Mouse (Mus musculus) ES-E14 (cell line): ENCODE results near the gene Galnt3. TPM values are rescaled to one million over a fixed set of nuclear protein-coding genes. Genes with fewer than 3 reads are reported as not detected.
A peak's percentile ranks its signal among the peaks of the same experiment; 100 is the strongest.

Experiments
- DNase-seq: peaks from one replicate; pipeline ENCODE4 v3.0.0-alpha.2; 2013; ENCODE audit warnings: low read depth, low spot score
- H3K27ac ChIP-seq: 2 replicates; pipeline ENCODE4 v1.5.1; 2012; ENCODE audit warnings: low read depth, mild to moderate bottlenecking, low read length, moderate library complexity, mixed read lengths; ENCODE audit not compliant: poor library complexity, insufficient read depth, severe bottlenecking
- H3K36me3 ChIP-seq: 2 replicates; pipeline ENCODE4 v1.6.1; 2012; ENCODE audit warnings: mild to moderate bottlenecking, low read length, moderate library complexity, mixed read lengths; ENCODE audit not compliant: control insufficient read depth, poor library complexity, insufficient read depth, severe bottlenecking
- H3K4me1 ChIP-seq, 2 experiments: fragments of 150-350 bp in 1 of 2; sonication (generic) in 1 of 2; 2 replicates each; pipeline ENCODE4 v1.6.1; 2012; ENCODE audit warnings: low read length in 2 of 2, mild to moderate bottlenecking in 1 of 2, mixed read lengths in 1 of 2; ENCODE audit not compliant: control insufficient read depth in 2 of 2, insufficient read depth in 2 of 2, poor library complexity in 1 of 2
- H3K4me3 ChIP-seq, 2 experiments: fragments of 150-350 bp in 1 of 2; sonication (generic) in 1 of 2; 2 replicates each; pipeline ENCODE4 v1.5.1; 2012; ENCODE audit warnings: low read length in 2 of 2, low read depth in 1 of 2, mild to moderate bottlenecking in 1 of 2, mixed read lengths in 1 of 2; ENCODE audit not compliant: insufficient read depth in 1 of 2, poor library complexity in 1 of 2, severe bottlenecking in 1 of 2
- H3K9ac ChIP-seq: 2 replicates; pipeline ENCODE4 v1.6.1; 2012; ENCODE audit warnings: low read depth, mild to moderate bottlenecking, low read length, mixed read lengths; ENCODE audit not compliant: poor library complexity, insufficient read depth, severe bottlenecking
- H3K9me3 ChIP-seq: fragments of 150-350 bp; sonication (generic); 2 replicates; pipeline ENCODE4 v1.6.1; 2012; ENCODE audit warnings: low read depth, mild to moderate bottlenecking, low read length; ENCODE audit not compliant: control insufficient read depth, insufficient read depth
- CHD2 ChIP-seq: IDR thresholded peaks from 2 replicates; pipeline ENCODE4 v1.6.1; 2014; ENCODE audit warnings: mild to moderate bottlenecking, low read depth, low read length, inconsistent platforms
- HCFC1 ChIP-seq: IDR thresholded peaks from 2 replicates; pipeline ENCODE4 v1.6.1; 2012; ENCODE audit warnings: low read length, inconsistent platforms, borderline replicate concordance; ENCODE audit not compliant: insufficient read depth
- MAFK ChIP-seq: IDR thresholded peaks from 2 replicates; pipeline ENCODE4 v1.6.1; 2014; ENCODE audit warnings: mild to moderate bottlenecking, low read depth, low read length, inconsistent platforms; ENCODE audit not compliant: insufficient read depth
- ZC3H11A ChIP-seq: IDR thresholded peaks from 2 replicates; pipeline ENCODE4 v1.6.1; 2012; ENCODE audit warnings: low read depth, mild to moderate bottlenecking, inconsistent platforms, low read length, borderline replicate concordance
- ZNF384 ChIP-seq: IDR thresholded peaks from 2 replicates; pipeline ENCODE4 v1.6.1; 2012; ENCODE audit warnings: low read depth, low read length, inconsistent platforms
- in situ Hi-C, 2 experiments: fragments of 600-800 bp; cut with MboI; formaldehyde crosslinking; loops; one replicate each; pipeline ENCODE4 v1.15.1; 2025; ENCODE audit warnings: low sequenced_read_pairs in 2 of 2, inconsistent platforms in 1 of 2; ENCODE audit not compliant: unreplicated experiment in 2 of 2
- total RNA-seq: library from RNA; depleted of rRNA; stranded (reverse); fragments of 300-350 nt; gene quantifications from 2 replicates; pipeline ENCODE4 v1.2.3, GENCODE M21; 2012

Gene Galnt3
- total RNA-seq, 1 experiment = 2.4 TPM

DNA sequence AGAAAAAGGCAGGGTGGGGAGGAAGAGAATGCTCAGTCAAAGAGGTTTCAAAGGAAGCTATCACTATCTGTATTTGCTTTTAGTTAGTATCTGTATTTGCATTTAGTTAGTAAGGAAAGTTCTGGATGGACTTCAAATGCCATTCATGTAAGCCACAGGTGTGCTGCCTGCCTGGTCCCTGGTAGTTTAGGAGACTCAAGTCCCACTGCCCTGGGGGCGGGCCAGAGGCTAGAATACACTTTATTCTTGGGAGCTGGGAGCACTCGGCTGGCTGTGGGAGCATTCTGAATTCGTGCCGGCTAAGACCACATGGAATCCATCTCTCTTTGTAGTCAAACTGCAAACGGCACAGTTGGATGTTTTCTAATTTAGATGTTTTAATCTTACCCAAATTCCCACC, 33.5 kb downstream of the Galnt3 start:
- H3K4me1 ChIP-seq = peaks cover 1 to 6% of the 10 kb centered on the region in 2 experiments; a peak in 2 of 4 replicates
- H3K36me3 ChIP-seq = no peaks in the 10 kb centered on the region
- TF ChIP-seq ZNF384 = no peak
- TF ChIP-seq HCFC1 = no peak
- no peak for TF ChIP-seq ZC3H11A
- no peak for TF ChIP-seq MAFK
- DNase-seq = peak; percentile 6
- no peak overlapping the region for H3K27ac ChIP-seq
- no peak overlapping the region for H3K4me3 ChIP-seq
- H3K9me3 ChIP-seq = no peaks in the 10 kb centered on the region
- H3K9ac ChIP-seq = no peak overlapping the region
- in situ Hi-C loops = no loop called here

DNA sequence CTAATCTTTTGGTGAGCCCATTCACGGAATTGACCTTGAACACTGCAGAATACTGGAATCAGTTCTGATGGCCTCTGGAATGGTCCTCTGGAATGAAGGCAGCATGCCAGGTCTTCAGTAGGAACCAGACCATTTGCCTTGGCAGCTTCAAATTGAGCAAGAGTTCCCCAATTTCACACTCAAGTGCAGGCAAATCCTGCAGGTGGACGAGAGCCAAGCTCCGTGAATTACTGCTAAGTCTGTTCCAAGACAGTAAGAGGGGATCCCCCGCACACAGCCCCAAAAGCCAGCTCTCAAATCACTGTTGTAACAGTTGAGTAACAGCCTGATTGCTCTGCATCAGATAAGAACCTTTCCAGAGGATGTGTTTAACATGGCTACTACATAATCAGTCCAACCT, 42.9 kb downstream of the Galnt3 start:
- Histone ChIP-seq H3K27ac (no peak overlapping the region), H3K36me3 (no peaks in the 10 kb centered on the region), H3K9me3 (no peaks in the 10 kb centered on the region), H3K4me1 (no peaks in the 10 kb centered on the region), H3K9ac (no peak overlapping the region), H3K4me3 (no peak overlapping the region)
- in situ Hi-C loops = no loop called here
- TF ChIP-seq MAFK = no peak
- TF ChIP-seq CHD2 = no peak
- no peak for TF ChIP-seq ZNF384
- no peak for DNase-seq

- H3K4me3 ChIP-seq = no peak overlapping the region
- in situ Hi-C loops = no loop called here
- no peak for DNase-seq
- H3K9ac ChIP-seq = no peak overlapping the region
- H3K27ac ChIP-seq = no peak overlapping the region
- H3K4me1 ChIP-seq = no peaks in the 10 kb centered on the region
- TF ChIP-seq ZC3H11A (no peak), ZNF384 (no peak), HCFC1 (no peak), MAFK (no peak), CHD2 (no peak)
- H3K9me3 ChIP-seq = no peaks in the 10 kb centered on the region
- H3K36me3 ChIP-seq = no peaks in the 10 kb centered on the region
Observed at GRCm38 (mm10) chr2:66080731-66081130, 44.1 kb downstream of the Galnt3 start.

GRCm38 (mm10) chr2:66069454-66069853, 55.3 kb downstream of the Galnt3 start:
- no peak for DNase-seq
- Histone ChIP-seq H3K4me1 (no peaks in the 10 kb centered on the region), H3K27ac (no peak overlapping the region), H3K9me3 (no peaks in the 10 kb centered on the region), H3K4me3 (no peak overlapping the region), H3K9ac (no peak overlapping the region), H3K36me3 (no peaks in the 10 kb centered on the region)
- in situ Hi-C loops = no loop called here
- TF ChIP-seq MAFK = no peak
- no peak for TF ChIP-seq HCFC1
- no peak for TF ChIP-seq CHD2
- no peak for TF ChIP-seq ZC3H11A
- no peak for TF ChIP-seq ZNF384

DNA sequence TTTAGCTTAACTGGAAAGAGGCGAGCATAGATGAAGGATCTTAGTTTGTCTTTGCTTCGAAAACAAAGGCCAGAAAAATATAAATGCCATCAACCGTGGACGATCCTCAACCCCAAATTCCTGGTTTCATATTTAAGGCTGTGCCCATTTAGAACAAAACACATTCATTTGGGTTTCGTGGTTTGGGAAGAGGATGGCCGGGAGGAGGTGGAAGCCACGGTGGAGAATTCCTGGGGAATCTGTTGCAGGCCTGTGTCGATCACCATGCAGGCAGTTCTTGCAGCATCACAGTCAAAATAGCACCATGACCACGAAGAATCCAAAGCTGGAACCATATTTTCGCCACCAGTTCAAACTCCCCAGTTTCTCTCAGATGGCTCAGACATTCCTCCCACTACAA, 61.5 kb downstream of the Galnt3 start:
- no peak overlapping the region for H3K9ac ChIP-seq
- no peaks in the 10 kb centered on the region for H3K36me3 ChIP-seq
- no peak for DNase-seq
- H3K9me3 ChIP-seq = no peaks in the 10 kb centered on the region
- H3K27ac ChIP-seq = no peak overlapping the region
- H3K4me3 ChIP-seq = no peak overlapping the region
- no peak for TF ChIP-seq ZC3H11A
- TF ChIP-seq ZNF384 = no peak
- TF ChIP-seq HCFC1 = no peak
- TF ChIP-seq MAFK = no peak
- TF ChIP-seq CHD2 = no peak
- in situ Hi-C loops = no loop called here
- no peaks in the 10 kb centered on the region for H3K4me1 ChIP-seq
